Mouse (Mus musculus) kidney, adult 2 months (tissue): ENCODE data around the gene Ugt1a2.

Experiments used
- CTCF ChIP-seq: fragments of 200-500 bp; conservative IDR thresholded peaks from 2 replicates; pipeline ENCODE4 v1.5.1; 2011; ENCODE audit warnings: low read depth, mild to moderate bottlenecking, control low read depth, low read length, moderate library complexity, mixed read lengths; ENCODE audit not compliant: insufficient read depth, insufficient read length
- POLR2A ChIP-seq: fragments of 200-500 bp; IDR thresholded peaks from one replicate; pipeline ENCODE4 v1.6.1; 2011; ENCODE audit warnings: low read depth, low read length, control low read depth

GRCm38 (mm10) chr1:88228121-88228520, 27.7 kb downstream of the Ugt1a2 start:
- TF ChIP-seq POLR2A (no peak), CTCF (no peak)
